7 mouse cellular contexts compared by ENCODE assay signal in genomic region chr3:127258466-127259075, GRCm38 (mm10).
A peak's percentile ranks its signal among the peaks of the same experiment; 100 is the strongest.
DNase-seq lines count a peak whose midpoint lies in the region; ATAC-seq and TF ChIP-seq lines count a peak whose summit lies in the region.

No protein-coding gene starts in this region.

- H3K9me3 ChIP-seq in kidney, embryonic 16.5 days (ENCODE audit: low read length) = no peaks in the 10 kb centered on the region
- H3K9me3 ChIP-seq in forebrain, embryonic 16.5 days (ENCODE audit: control insufficient read depth, low read length) = no peaks in the 10 kb centered on the region
- H3K9me3 ChIP-seq in midbrain, embryonic 16.5 days (replicated peaks; ENCODE audit: control insufficient read depth, low read length, poor library complexity, severe bottlenecking) = no peaks in the 10 kb centered on the region

- no peak overlapping the region for H3K9ac ChIP-seq in kidney, embryonic 16.5 days (replicated peaks; ENCODE audit: low read length)
- H3K9ac ChIP-seq in forebrain, embryonic 16.5 days (replicated peaks; ENCODE audit: low read depth, low read length) = no peak overlapping the region
- H3K9ac ChIP-seq in midbrain, embryonic 16.5 days (ENCODE audit: low read depth, low read length) = no peak overlapping the region

- no peak overlapping the region for H3K27ac ChIP-seq in kidney, embryonic 16.5 days (ENCODE audit: low read length)
- H3K27ac ChIP-seq in cortical plate, adult 2 months (ENCODE audit: insufficient read depth, low read length) = 0 out of 2 replicates have a peak overlapping the region, but pooled peaks have one; percentile 4
- 0 out of 2 replicates have a peak overlapping the region, but pooled peaks have one; percentile 16 for H3K27ac ChIP-seq in forebrain, embryonic 16.5 days (ENCODE audit: low read length)
- no peak overlapping the region for H3K27ac ChIP-seq in midbrain, embryonic 16.5 days (ENCODE audit: low read length)

- TF ChIP-seq CTCF in cortical plate, adult 2 months (IDR thresholded peaks at IDR 0.05; ENCODE audit: extremely low read depth, insufficient read depth, low read length) = no peak

- ATAC-seq in kidney, embryonic 16.5 days (ENCODE audit: low FRiP score, low TSS enrichment) = no peak
- ATAC-seq in forebrain, embryonic 16.5 days = 0 out of 2 replicates have a peak, but pooled peaks have one; percentile 14
- no peak for ATAC-seq in midbrain, embryonic 16.5 days
- no peak for ATAC-seq in granulocyte monocyte progenitor cell, adult 5-6 weeks (replicated peaks; ENCODE audit: poor library complexity, severe bottlenecking)
- no peak for ATAC-seq in erythroblast, adult 5-6 weeks (replicated peaks; ENCODE audit: low FRiP score, poor library complexity, severe bottlenecking)

- peaks cover 3% of the 10 kb centered on the region; the same call in 1 of the 2 replicates for H3K4me1 ChIP-seq in kidney, embryonic 16.5 days (ENCODE audit: insufficient read depth, low read length)
- peaks cover 4% of the 10 kb centered on the region for H3K4me1 ChIP-seq in cortical plate, adult 2 months (ENCODE audit: control insufficient read depth, insufficient read depth, low read length)
- H3K4me1 ChIP-seq in forebrain, embryonic 16.5 days (replicated peaks; ENCODE audit: control insufficient read depth, insufficient read depth, low read length) = peaks cover 17% of the 10 kb centered on the region
- peaks cover 31% of the 10 kb centered on the region for H3K4me1 ChIP-seq in midbrain, embryonic 16.5 days (ENCODE audit: control insufficient read depth, insufficient read depth, low read length)

- no peaks in the 10 kb centered on the region for H3K36me3 ChIP-seq in kidney, embryonic 16.5 days (ENCODE audit: insufficient read depth, low read length)
- no peaks in the 10 kb centered on the region for H3K36me3 ChIP-seq in forebrain, embryonic 16.5 days (ENCODE audit: control insufficient read depth, insufficient read depth)
- H3K36me3 ChIP-seq in midbrain, embryonic 16.5 days (ENCODE audit: control insufficient read depth, insufficient read depth, low read length) = no peaks in the 10 kb centered on the region

- WGBS in kidney, embryonic 16.5 days = 49% methylated on average over 15 of the region's 15 CpGs
- 26% methylated on average over 15 of the region's 15 CpGs for WGBS in forebrain, embryonic 16.5 days
- 32% methylated on average over 15 of the region's 15 CpGs for WGBS in midbrain, embryonic 16.5 days

- H3K27me3 ChIP-seq in kidney, embryonic 16.5 days (ENCODE audit: insufficient read depth, low read length) = no peaks in the 10 kb centered on the region
- H3K27me3 ChIP-seq in forebrain, embryonic 16.5 days (replicated peaks; ENCODE audit: control insufficient read depth, insufficient read depth, low read length) = no peaks in the 10 kb centered on the region
- no peaks in the 10 kb centered on the region for H3K27me3 ChIP-seq in midbrain, embryonic 16.5 days (ENCODE audit: control insufficient read depth, insufficient read depth, low read depth, low read length)

- no peak overlapping the region for H3K4me3 ChIP-seq in kidney, embryonic 16.5 days (ENCODE audit: low read length)
- H3K4me3 ChIP-seq in cortical plate, adult 2 months (ENCODE audit: insufficient read depth, low read length) = peak overlapping the region; percentile 32
- H3K4me3 ChIP-seq in forebrain, embryonic 16.5 days (replicated peaks; ENCODE audit: low read length) = no peak overlapping the region
- no peak overlapping the region for H3K4me3 ChIP-seq in midbrain, embryonic 16.5 days (ENCODE audit: low read depth, low read length)

- TF ChIP-seq POLR2A in cortical plate, adult 2 months (IDR thresholded peaks at IDR 0.05; ENCODE audit: extremely low read depth, insufficient read depth, low read length) = no peak

- DNase-seq in kidney, postnatal 14 days = no peak

- peak overlapping the region; percentile 34; the same call in 1 of the 2 replicates for H3K4me2 ChIP-seq in kidney, embryonic 16.5 days (replicated peaks; ENCODE audit: low read depth, low read length)
- peak overlapping the region; percentile 32 for H3K4me2 ChIP-seq in forebrain, embryonic 16.5 days (ENCODE audit: low read length)
- peak overlapping the region; percentile 41 for H3K4me2 ChIP-seq in midbrain, embryonic 16.5 days (ENCODE audit: low read length)

Comparison
In these comparisons a context has a peak if more than half of its experiments do, and no peak if none do; other contexts are left out.
1. H3K27ac ChIP-seq: peak in cortical plate, adult 2 months (single experiment) and forebrain, embryonic 16.5 days (single experiment); none in kidney, embryonic 16.5 days (single experiment) and midbrain, embryonic 16.5 days (single experiment).
2. Peak in every context shown above with its lines, with median percentiles within 50 percentile points of each other: H3K4me2 ChIP-seq.